20 mouse cellular contexts compared by ENCODE assay signal in genomic region chr2:181420903-181421638, GRCm38 (mm10). TPM values are rescaled to one million over a fixed set of nuclear protein-coding genes. Genes with fewer than 3 reads are reported as not detected.
DNase-seq lines count a peak whose midpoint lies in the region; ATAC-seq and TF ChIP-seq lines count a peak whose summit lies in the region.
"Had no signal": no experiment of that assay in that cellular context is flagged by ENCODE, and none has a peak within 500 bp of the region (broad histone marks: within the 10 kb centered on the region; RNA-seq: fewer than 3 reads in every experiment).

No protein-coding gene starts in this region.

- WGBS in liver, postnatal 0 days (ENCODE audit: insufficient replicate concordance): 51% methylated on average over 4 of the region's 4 CpGs
- WGBS in forebrain, postnatal 0 days: 80% methylated on average over 4 of the region's 4 CpGs
- 81% methylated on average over 4 of the region's 4 CpGs for WGBS in forebrain, embryonic 14.5 days

- no peaks in the 10 kb centered on the region for H3K27me3 ChIP-seq in liver, postnatal 0 days (ENCODE audit: insufficient read depth, low read length)
- H3K27me3 ChIP-seq in forebrain, postnatal 0 days (ENCODE audit: insufficient read depth, low read length): no peaks in the 10 kb centered on the region
- no peaks in the 10 kb centered on the region for H3K27me3 ChIP-seq in forebrain, embryonic 14.5 days (replicated peaks; ENCODE audit: control insufficient read depth, insufficient read depth, low read length)
- H3K27me3 ChIP-seq: forebrain, embryonic 15.5 days; neural tube, embryonic 12.5 days had no signal

- no peak overlapping the region for H3K9ac ChIP-seq in liver, postnatal 0 days (replicated peaks)
- no peak overlapping the region for H3K9ac ChIP-seq in forebrain, postnatal 0 days
- no peak overlapping the region for H3K9ac ChIP-seq in forebrain, embryonic 14.5 days (ENCODE audit: low read length)
- H3K9ac ChIP-seq: forebrain, embryonic 15.5 days; neural tube, embryonic 12.5 days had no signal

- peak; percentile 93 for TF ChIP-seq EP300 in liver, postnatal 0 days (IDR thresholded peaks at IDR 0.05; ENCODE audit: low read depth)

- ATAC-seq in erythroid progenitor cell, adult 5-6 weeks (replicated peaks; ENCODE audit: low FRiP score, poor library complexity, severe bottlenecking): peak; percentile 56
- peak; percentile 62 for ATAC-seq in liver, postnatal 0 days
- ATAC-seq in forebrain, postnatal 0 days: no peak
- ATAC-seq in forebrain, embryonic 14.5 days: no peak
- ATAC-seq: forebrain, embryonic 15.5 days had no signal

- peak overlapping the region; percentile 18; the same call in 1 of the 2 replicates for H3K4me2 ChIP-seq in liver, postnatal 0 days (ENCODE audit: low read depth, low read length)
- H3K4me2 ChIP-seq in forebrain, postnatal 0 days (ENCODE audit: low read depth): no peak overlapping the region
- H3K4me2 ChIP-seq in forebrain, embryonic 14.5 days (ENCODE audit: low read length): no peak overlapping the region
- H3K4me2 ChIP-seq: forebrain, embryonic 15.5 days; midbrain, embryonic 11.5 days; neural tube, embryonic 12.5 days had no signal

- H3K4me1 ChIP-seq in liver, postnatal 0 days (ENCODE audit: insufficient read depth): peaks cover 30% of the 10 kb centered on the region
- peaks cover 3% of the 10 kb centered on the region; the same call in 1 of the 2 replicates for H3K4me1 ChIP-seq in forebrain, postnatal 0 days (ENCODE audit: insufficient read depth)
- H3K4me1 ChIP-seq in forebrain, embryonic 14.5 days (ENCODE audit: control insufficient read depth, insufficient read depth, low read length): no peaks in the 10 kb centered on the region
- H3K4me1 ChIP-seq: neural tube, embryonic 12.5 days had no signal

- peaks cover 13% of the 10 kb centered on the region; the same call in 1 of the 2 replicates for H3K36me3 ChIP-seq in liver, postnatal 0 days (replicated peaks; ENCODE audit: insufficient read depth, low read length)
- H3K36me3 ChIP-seq in forebrain, postnatal 0 days (ENCODE audit: insufficient read depth): peaks cover 19% of the 10 kb centered on the region
- H3K36me3 ChIP-seq in forebrain, embryonic 14.5 days (ENCODE audit: control insufficient read depth, insufficient read depth, low read length): peaks cover 11% of the 10 kb centered on the region

- H3K4me3 ChIP-seq in liver, postnatal 0 days (ENCODE audit: low read depth, low read length): no peak overlapping the region
- H3K4me3 ChIP-seq in forebrain, postnatal 0 days (ENCODE audit: low read depth, low read length): no peak overlapping the region
- no peak overlapping the region for H3K4me3 ChIP-seq in forebrain, embryonic 14.5 days (ENCODE audit: low read depth, low read length)
- H3K4me3 ChIP-seq: forebrain, embryonic 15.5 days; hindbrain, embryonic 10.5 days; neural tube, embryonic 12.5 days had no signal

- peak overlapping the region; percentile 16; the same call in 1 of the 2 replicates for H3K27ac ChIP-seq in liver, postnatal 0 days (ENCODE audit: low read depth)
- H3K27ac ChIP-seq in forebrain, postnatal 0 days (ENCODE audit: low read depth, low read length): no peak overlapping the region
- H3K27ac ChIP-seq in forebrain, embryonic 14.5 days (ENCODE audit: low read depth, low read length): no peak overlapping the region
- H3K27ac ChIP-seq: forebrain, embryonic 15.5 days; hindbrain, embryonic 10.5 days; neural tube, embryonic 12.5 days had no signal

- H3K9me3 ChIP-seq in liver, postnatal 0 days (ENCODE audit: low read length): no peaks in the 10 kb centered on the region
- H3K9me3 ChIP-seq in forebrain, postnatal 0 days (ENCODE audit: low read length): no peaks in the 10 kb centered on the region
- H3K9me3 ChIP-seq in forebrain, embryonic 14.5 days (replicated peaks; ENCODE audit: control insufficient read depth, low read length): no peaks in the 10 kb centered on the region
- H3K9me3 ChIP-seq: forebrain, embryonic 15.5 days; hindbrain, embryonic 10.5 days; neural tube, embryonic 12.5 days had no signal

- no peak for TF ChIP-seq CTCF in liver, postnatal 0 days (IDR thresholded peaks at IDR 0.05; ENCODE audit: low read depth)
- no peak for TF ChIP-seq CTCF in forebrain, postnatal 0 days (IDR thresholded peaks at IDR 0.05; ENCODE audit: low read depth)

- peak; percentile 16 to 21 for DNase-seq in kidney, postnatal 36 days
- no peak for DNase-seq in kidney, adult 11 months
- DNase-seq in c-Kit-negative CD71-positive TER-119-positive erythroid progenitor cells, embryonic 14.5 days (ENCODE audit: low read depth, low spot score): peak; percentile 34
- DNase-seq in liver, postnatal 0 days: no peak
- no peak for DNase-seq in forebrain, postnatal 0 days
- DNase-seq in forebrain, embryonic 14.5 days (ENCODE audit: low spot score): no peak
- no peak for DNase-seq in cerebellum, postnatal 4 days (ENCODE audit: low spot score in 2 of 2)
- DNase-seq: adrenal gland, adult 2 months; cerebellum, postnatal 10 days; kidney, postnatal 4 days; left cerebral cortex, postnatal 4 days; lung, adult 2 months; lung, postnatal 36 days; spleen, adult 18-20 months; thymus, postnatal 4 days had no signal

RNA-seq across cellular contexts. Expression of gene Zbtb46, which starts 38.2 kb away (rescaled TPM):
- total RNA-seq in erythroid progenitor cell, adult 5-6 weeks (2015; ENCODE audit: low replicate concordance): 12.2 and 12.3 TPM in 2 replicates
- 7.5 and 15.5 TPM in 2 replicates for total RNA-seq in erythroid progenitor cell, adult 5-6 weeks (2017; ENCODE audit: low replicate concordance)
- polyA plus RNA-seq in liver, postnatal 0 days (2015; fragmentation: Nextera tagmentation; extraction: Ambion mirVana): 3.0 and 3.5 TPM in 2 replicates
- 11.7 and 17.7 TPM in 2 replicates for total RNA-seq in forebrain, postnatal 0 days (2014; rRNA removed)
- 8.2 and 11.0 TPM in 2 replicates for polyA plus RNA-seq in forebrain, postnatal 0 days (2015; fragmentation: Nextera tagmentation; extraction: Ambion mirVana)
- polyA plus RNA-seq in forebrain, embryonic 14.5 days (2014; fragmentation: Nextera tagmentation; extraction: Ambion mirVana): 7.6 and 8.6 TPM in 2 replicates

RNA-seq across cellular contexts. Expression of gene Lime1, which starts 41.2 kb away (rescaled TPM):
- total RNA-seq in erythroid progenitor cell, adult 5-6 weeks (2015; ENCODE audit: low replicate concordance): 4.6 and 37.5 TPM in 2 replicates
- total RNA-seq in erythroid progenitor cell, adult 5-6 weeks (2017; ENCODE audit: low replicate concordance): 11.7 and 13.2 TPM in 2 replicates
- polyA plus RNA-seq in liver, postnatal 0 days (2015; fragmentation: Nextera tagmentation; extraction: Ambion mirVana): 3.7 and 4.0 TPM in 2 replicates
- 42.8 and 43.5 TPM in 2 replicates for total RNA-seq in forebrain, postnatal 0 days (2014; rRNA removed)
- polyA plus RNA-seq in forebrain, postnatal 0 days (2015; fragmentation: Nextera tagmentation; extraction: Ambion mirVana): 19.5 and 26.5 TPM in 2 replicates
- polyA plus RNA-seq in forebrain, embryonic 14.5 days (2014; fragmentation: Nextera tagmentation; extraction: Ambion mirVana): 27.4 and 30.3 TPM in 2 replicates

RNA-seq across cellular contexts. Expression of gene Arfrp1, which starts 55.9 kb away (rescaled TPM):
- 5.4 and 14.3 TPM in 2 replicates for total RNA-seq in erythroid progenitor cell, adult 5-6 weeks (2015; ENCODE audit: low replicate concordance)
- total RNA-seq in erythroid progenitor cell, adult 5-6 weeks (2017; ENCODE audit: low replicate concordance): 9.0 and 10.8 TPM in 2 replicates
- 17.9 and 19.4 TPM in 2 replicates for polyA plus RNA-seq in liver, postnatal 0 days (2015; fragmentation: Nextera tagmentation; extraction: Ambion mirVana)
- 24.0 and 27.9 TPM in 2 replicates for total RNA-seq in forebrain, postnatal 0 days (2014; rRNA removed)
- polyA plus RNA-seq in forebrain, postnatal 0 days (2015; fragmentation: Nextera tagmentation; extraction: Ambion mirVana): 60.9 and 73.0 TPM in 2 replicates
- 58.6 and 63.5 TPM in 2 replicates for polyA plus RNA-seq in forebrain, embryonic 14.5 days (2014; fragmentation: Nextera tagmentation; extraction: Ambion mirVana)

RNA-seq across cellular contexts. Expression of gene Zgpat, which starts 56.3 kb away (rescaled TPM):
- total RNA-seq in erythroid progenitor cell, adult 5-6 weeks (2015; ENCODE audit: low replicate concordance): 2.9 and 10.1 TPM in 2 replicates
- 11.2 and 15.4 TPM in 2 replicates for total RNA-seq in erythroid progenitor cell, adult 5-6 weeks (2017; ENCODE audit: low replicate concordance)
- polyA plus RNA-seq in liver, postnatal 0 days (2015; fragmentation: Nextera tagmentation; extraction: Ambion mirVana): 7.7 and 9.4 TPM in 2 replicates
- total RNA-seq in forebrain, postnatal 0 days (2014; rRNA removed): 93.3 and 99.0 TPM in 2 replicates
- polyA plus RNA-seq in forebrain, postnatal 0 days (2015; fragmentation: Nextera tagmentation; extraction: Ambion mirVana): 32.2 and 39.6 TPM in 2 replicates
- polyA plus RNA-seq in forebrain, embryonic 14.5 days (2014; fragmentation: Nextera tagmentation; extraction: Ambion mirVana): 44.6 and 55.6 TPM in 2 replicates

Comparison
In these comparisons a context has a peak if more than half of its experiments do, and no peak if none do; other contexts are left out.
1. DNase-seq: peak in kidney, postnatal 36 days (2 of 2) and c-Kit-negative CD71-positive TER-119-positive erythroid progenitor cells, embryonic 14.5 days (single experiment); none in kidney, adult 11 months (single experiment), liver, postnatal 0 days (single experiment), forebrain, postnatal 0 days (single experiment), forebrain, embryonic 14.5 days (single experiment) and cerebellum, postnatal 4 days (0 of 2).
2. ATAC-seq: peak in erythroid progenitor cell, adult 5-6 weeks (single experiment) and liver, postnatal 0 days (single experiment); none in forebrain, postnatal 0 days (single experiment) and forebrain, embryonic 14.5 days (single experiment).